Mouse (Mus musculus) embryonic facial prominence, embryonic 11.5 days (tissue): ENCODE data around the gene Crb1. TPM values are rescaled to one million over a fixed set of nuclear protein-coding genes. Genes with fewer than 3 reads are reported as not detected.
"Not testable (repeated sequence)": the region's sequence is repeated elsewhere in the genome, so short reads cannot be mapped to it uniquely, and the experiment has no call there.

Experiments
- ATAC-seq: fragments of 200-750 bp; cut with Nextera tagmentation; replicated peaks from 2 replicates; pipeline ENCODE4 v1.8.0; 2017; ENCODE audit warnings: low read depth; ENCODE audit not compliant: insufficient number of reproducible peaks, low FRiP score, low TSS enrichment
- DNase-seq: peaks from one replicate; pipeline ENCODE4 v3.0.0-alpha.2; 2015; ENCODE audit warnings: low spot score
- H3K27ac ChIP-seq: fragments of 300-500 bp; sonication (generic); replicated peaks from 2 replicates; pipeline ENCODE4 v1.5.1; 2014; ENCODE audit warnings: mild to moderate bottlenecking, low read depth, low read length, control low read depth
- H3K27me3 ChIP-seq: fragments of 300-500 bp; sonication (generic); 2 replicates; pipeline ENCODE4 v1.6.1; 2014; ENCODE audit warnings: mild to moderate bottlenecking, low read length, moderate library complexity, mixed read lengths; ENCODE audit not compliant: control insufficient read depth, insufficient read depth
- H3K36me3 ChIP-seq: fragments of 300-500 bp; sonication (generic); replicated peaks from 2 replicates; pipeline ENCODE4 v1.6.1; 2014; ENCODE audit warnings: low read depth, mild to moderate bottlenecking, low read length, moderate library complexity, mixed read lengths; ENCODE audit not compliant: control insufficient read depth, insufficient read depth
- H3K4me1 ChIP-seq: fragments of 300-500 bp; sonication (generic); 2 replicates; pipeline ENCODE4 v1.6.1; 2014; ENCODE audit warnings: low read length, mixed read lengths; ENCODE audit not compliant: control insufficient read depth, insufficient read depth
- H3K4me2 ChIP-seq: fragments of 300-500 bp; sonication (generic); 2 replicates; pipeline ENCODE4 v1.6.1; 2014; ENCODE audit warnings: low read depth, mild to moderate bottlenecking, control low read depth, low read length, moderate library complexity
- H3K4me3 ChIP-seq: fragments of 300-500 bp; sonication (generic); 2 replicates; pipeline ENCODE4 v1.5.1; 2014; ENCODE audit warnings: low read depth, low read length, control low read depth
- H3K9ac ChIP-seq: fragments of 300-500 bp; sonication (generic); replicated peaks from 2 replicates; pipeline ENCODE4 v1.6.1; 2014; ENCODE audit warnings: mild to moderate bottlenecking, control low read depth, low read length
- H3K9me3 ChIP-seq: fragments of 300-500 bp; sonication (generic); replicated peaks from 2 replicates; pipeline ENCODE4 v1.6.1; 2016; ENCODE audit warnings: mild to moderate bottlenecking, low read length, inconsistent platforms, mixed read lengths; ENCODE audit not compliant: control insufficient read depth
- WGBS: fragments of 180-500 bp; shearing (Covaris S2); extraction: QIAGEN DNeasy Blood & Tissue Kit; methylation state at CpG from one replicate; pipeline ENCODE4 v1.1.7; 2014; 5-methylcytosine and 5-hydroxymethylcytosine counted together
- polyA plus RNA-seq: library from polyadenylated mRNA; unstranded; fragments of >200 nt; fragmentation: Nextera tagmentation; extraction: Ambion mirVana; gene quantifications from 2 replicates; pipeline ENCODE4 v1.2.1, GENCODE M21; 2014

The Crb1 gene
- polyA plus RNA-seq, 1 experiment from 2014 or later = 0.72 TPM

GRCm38 (mm10) chr1:139412365-139412764, 35.5 kb upstream of the Crb1 start:
- H3K27me3 ChIP-seq, ATAC-seq, H3K4me1 ChIP-seq, H3K4me3 ChIP-seq, H3K9ac ChIP-seq, H3K4me2 ChIP-seq, H3K9me3 ChIP-seq, H3K36me3 ChIP-seq, H3K27ac ChIP-seq, DNase-seq: not testable (repeated sequence)
- 83% methylated on average over 2 of the region's 2 CpGs for WGBS

GRCm38 (mm10) chr1:139407701-139408100, 30.8 kb upstream of the Crb1 start:
- Histone ChIP-seq H3K9me3 (no peaks in the 10 kb centered on the region), H3K36me3 (no peaks in the 10 kb centered on the region), H3K4me2 (no peak overlapping the region), H3K9ac (no peak overlapping the region), H3K4me3 (no peak overlapping the region), H3K4me1 (no peaks in the 10 kb centered on the region), H3K27ac (no peak overlapping the region), H3K27me3 (no peaks in the 10 kb centered on the region)
- 58% methylated on average over 5 of the region's 5 CpGs for whole genome bisulfite sequencing
- DNase-seq (no peak), ATAC-seq (no peak)

DNA sequence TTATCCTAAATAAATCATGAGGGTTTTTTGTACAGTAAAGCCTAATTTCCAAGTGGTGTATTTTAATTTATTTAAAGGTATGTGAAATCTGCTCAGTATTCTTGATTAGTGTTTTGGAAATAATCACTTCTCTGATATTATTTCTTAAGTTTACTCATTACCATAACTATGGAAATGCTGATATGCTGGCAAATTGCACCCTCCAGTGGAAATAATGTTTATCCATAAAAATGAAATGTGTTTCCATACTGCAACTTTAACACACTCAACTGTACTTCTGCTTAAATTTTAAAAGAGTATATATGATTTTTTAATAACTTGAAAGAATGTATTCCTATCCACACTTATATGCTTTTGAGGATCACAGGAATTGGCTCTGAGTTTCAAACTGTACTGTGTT, 28.9 kb upstream of the Crb1 start:
- H3K4me3 ChIP-seq = no peak overlapping the region
- DNase-seq (no peak), ATAC-seq (no peak)
- H3K4me1 ChIP-seq = no peaks in the 10 kb centered on the region
- H3K4me2 ChIP-seq = no peak overlapping the region
- no peak overlapping the region for H3K27ac ChIP-seq
- no peaks in the 10 kb centered on the region for H3K9me3 ChIP-seq
- H3K27me3 ChIP-seq = no peaks in the 10 kb centered on the region
- H3K9ac ChIP-seq = no peak overlapping the region
- H3K36me3 ChIP-seq = no peaks in the 10 kb centered on the region

DNA sequence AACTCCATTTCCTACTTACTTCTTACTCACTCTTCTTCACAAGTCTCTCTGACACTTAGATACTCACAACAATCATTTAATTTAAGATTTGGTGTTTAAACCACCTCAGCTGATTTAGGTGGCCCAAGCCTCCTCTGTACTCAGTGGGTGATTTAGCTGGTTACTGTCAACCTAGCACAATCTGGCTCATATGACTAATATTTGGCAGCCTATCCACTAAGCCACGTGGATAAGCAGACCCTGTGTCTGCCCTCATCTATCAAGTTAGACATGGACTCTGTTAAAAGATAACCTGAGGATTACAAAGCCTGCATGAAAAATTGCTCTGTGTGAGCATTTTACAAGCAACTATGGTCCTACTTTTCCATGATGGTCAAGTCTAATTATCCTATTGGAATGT, 19.7 kb upstream of the Crb1 start:
- Histone ChIP-seq H3K27ac (no peak overlapping the region), H3K9ac (no peak overlapping the region), H3K27me3 (no peaks in the 10 kb centered on the region), H3K4me2 (no peak overlapping the region), H3K36me3 (no peaks in the 10 kb centered on the region), H3K9me3 (no peaks in the 10 kb centered on the region), H3K4me1 (no peaks in the 10 kb centered on the region), H3K4me3 (no peak overlapping the region)
- WGBS = 56% methylated on average over 1 of the region's 1 CpGs
- ATAC-seq (no peak), DNase-seq (no peak)

GRCm38 (mm10) chr1:139391747-139392146, 14.8 kb upstream of the Crb1 start:
- no peak overlapping the region for H3K4me2 ChIP-seq
- no peak overlapping the region for H3K4me3 ChIP-seq
- H3K9me3 ChIP-seq = no peaks in the 10 kb centered on the region
- H3K9ac ChIP-seq = no peak overlapping the region
- no peaks in the 10 kb centered on the region for H3K4me1 ChIP-seq
- H3K27ac ChIP-seq = no peak overlapping the region
- H3K36me3 ChIP-seq = no peaks in the 10 kb centered on the region
- no peak for ATAC-seq
- DNase-seq = no peak
- H3K27me3 ChIP-seq = no peaks in the 10 kb centered on the region
- WGBS = 39% methylated on average over 2 of the region's 2 CpGs

- no peak overlapping the region for H3K4me2 ChIP-seq
- no peaks in the 10 kb centered on the region for H3K36me3 ChIP-seq
- ATAC-seq (0 out of 2 replicates have a peak, but pooled peaks have one; percentile 8), DNase-seq (no peak)
- H3K4me3 ChIP-seq = no peak overlapping the region
- no peaks in the 10 kb centered on the region for H3K9me3 ChIP-seq
- no peak overlapping the region for H3K27ac ChIP-seq
- 24% methylated on average over 4 of the region's 4 CpGs for WGBS
- no peaks in the 10 kb centered on the region for H3K4me1 ChIP-seq
- H3K9ac ChIP-seq = no peak overlapping the region
- no peaks in the 10 kb centered on the region for H3K27me3 ChIP-seq
Measured at GRCm38 (mm10) chr1:139379621-139379984, 2.7 kb upstream of the Crb1 start.

DNA sequence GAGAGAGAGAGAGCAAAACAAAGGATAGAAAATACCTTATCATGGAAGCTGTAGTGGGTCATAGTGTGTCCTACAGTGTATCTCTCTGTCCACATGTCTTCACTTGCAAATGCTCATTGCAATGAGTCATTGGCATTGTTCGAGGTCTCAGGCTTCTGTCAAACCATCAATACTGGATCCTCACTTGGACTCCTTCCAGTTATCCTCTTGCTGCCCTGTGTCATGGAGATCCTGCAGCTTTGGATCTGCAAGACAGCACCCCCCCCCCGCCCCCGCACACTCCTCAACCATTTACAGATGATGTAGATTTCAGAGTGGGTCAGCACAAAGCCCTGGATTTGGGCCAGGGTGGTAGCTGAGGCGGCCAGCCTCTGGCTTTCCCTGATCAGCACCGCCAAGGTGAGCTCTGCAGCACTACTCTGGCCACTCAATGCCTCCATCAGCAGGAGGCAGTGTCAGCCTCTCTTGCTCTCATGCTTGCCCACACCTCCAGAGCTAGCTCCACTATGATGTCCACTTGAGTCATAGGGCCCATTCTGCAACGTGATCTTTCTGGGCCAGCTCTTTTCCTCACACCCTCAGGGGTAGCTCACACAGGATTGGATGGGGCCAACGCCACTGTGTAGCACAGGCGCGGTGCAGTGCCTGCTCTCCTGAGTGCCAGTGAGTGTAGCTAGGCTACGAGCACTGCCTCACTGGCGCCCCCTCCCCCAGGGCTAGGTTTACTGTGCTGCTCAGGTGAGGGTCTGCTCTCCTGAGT, 2.1 kb upstream of the Crb1 start:
- DNase-seq = no peak
- Histone ChIP-seq H3K4me1 (no peaks in the 10 kb centered on the region), H3K36me3 (no peaks in the 10 kb centered on the region), H3K9me3 (no peaks in the 10 kb centered on the region), H3K9ac (no peak overlapping the region), H3K4me2 (no peak overlapping the region), H3K27ac (no peak overlapping the region), H3K4me3 (no peak overlapping the region), H3K27me3 (no peaks in the 10 kb centered on the region)
- 20% methylated on average over 11 of the region's 11 CpGs for WGBS
- peak; percentile 74 for ATAC-seq

- H3K9me3 ChIP-seq = no peaks in the 10 kb centered on the region
- no peak overlapping the region for H3K4me3 ChIP-seq
- H3K27me3 ChIP-seq = no peaks in the 10 kb centered on the region
- H3K9ac ChIP-seq = no peak overlapping the region
- H3K4me2 ChIP-seq = no peak overlapping the region
- ATAC-seq (peak; percentile 48), DNase-seq (no peak)
- H3K27ac ChIP-seq = no peak overlapping the region
- WGBS = 51% methylated on average over 6 of the region's 6 CpGs
- H3K4me1 ChIP-seq = no peaks in the 10 kb centered on the region
- H3K36me3 ChIP-seq = no peaks in the 10 kb centered on the region
Measured at GRCm38 (mm10) chr1:139375900-139376299, 1.0 kb downstream of the Crb1 start.
